Mouse (Mus musculus): ENCODE data around the gene Pde6b.

- TF ChIP-seq CTCF (IDR thresholded peaks at IDR 0.05; ENCODE audit: low read depth, low read length), result no peak
- no peak for TF ChIP-seq POLR2A (IDR thresholded peaks at IDR 0.05; ENCODE audit: borderline replicate concordance, low read depth, low read length)
These were observed 30.3 kb upstream of the Pde6b start for GRCm38 (mm10) chr5:108357862-108358261.

All from bone marrow macrophage, adult 2 months (primary cell).